Mouse (Mus musculus) left cerebral cortex, postnatal 25 days (tissue): Measurements from ENCODE around the gene Rbfox1. TPM values are rescaled to one million over a fixed set of nuclear protein-coding genes. Genes with fewer than 3 reads are reported as not detected.

Source experiments
- DNase-seq, 2 experiments: peaks; one replicate each; pipeline ENCODE4 v3.0.0; 2022; ENCODE audit warnings: low spot score in 2 of 2, mixed read lengths in 1 of 2
- intact Hi-C: fragments of 180-260 bp; cut with DNase I; formaldehyde crosslinking; loops from one replicate; pipeline ENCODE4 v1.15.1; 2025
- total RNA-seq, 2 experiments: library from RNA; stranded (reverse); gene quantifications; 2 replicates each; pipeline ENCODE4 v1.2.3; 2021

Gene Rbfox1
- total RNA-seq, 2 experiments from 2014 or later = 322 to 343 TPM

DNA sequence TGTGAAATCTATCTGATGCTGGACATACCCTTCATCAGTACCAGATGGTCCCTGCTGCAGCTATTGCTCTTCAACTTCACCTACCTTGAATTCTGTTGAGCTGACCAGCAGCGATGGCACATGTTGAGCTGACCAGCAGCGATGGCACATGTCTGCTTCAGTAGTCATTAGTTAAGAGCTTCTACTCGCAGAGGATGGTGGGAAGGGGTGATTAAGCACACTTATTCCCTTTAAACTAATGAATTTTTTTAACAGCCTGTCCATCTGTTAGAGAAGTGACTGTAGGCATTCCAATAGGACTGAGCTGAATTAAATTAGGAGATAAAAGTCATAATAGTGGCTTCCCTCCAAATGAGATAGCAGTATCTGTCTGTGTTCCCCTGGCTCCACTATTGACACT, 517.7 kb downstream of the Rbfox1 start:
- no peak for DNase-seq
- intact Hi-C loops = no loop called here

DNA sequence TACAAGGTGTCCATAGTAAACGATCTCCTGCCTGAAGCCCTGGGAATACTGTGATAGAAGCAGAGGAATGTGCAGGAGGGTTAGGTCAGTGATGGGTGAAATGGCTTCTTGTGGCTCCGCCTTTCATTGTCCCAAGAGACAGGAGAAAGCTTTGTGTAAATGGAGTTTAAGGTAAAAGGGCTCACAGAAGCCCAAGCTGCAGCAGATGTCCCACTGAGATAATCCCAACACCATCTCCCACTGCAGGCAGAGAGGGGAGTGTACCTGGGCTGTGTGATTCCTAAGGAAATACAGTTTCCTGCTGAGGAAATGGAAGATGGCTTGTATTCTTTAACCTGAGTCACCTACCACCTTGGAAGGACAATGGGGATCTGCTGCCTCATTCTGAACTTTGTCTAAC, 529.7 kb downstream of the Rbfox1 start:
- intact Hi-C loops = no loop called here
- no peak for DNase-seq

DNA sequence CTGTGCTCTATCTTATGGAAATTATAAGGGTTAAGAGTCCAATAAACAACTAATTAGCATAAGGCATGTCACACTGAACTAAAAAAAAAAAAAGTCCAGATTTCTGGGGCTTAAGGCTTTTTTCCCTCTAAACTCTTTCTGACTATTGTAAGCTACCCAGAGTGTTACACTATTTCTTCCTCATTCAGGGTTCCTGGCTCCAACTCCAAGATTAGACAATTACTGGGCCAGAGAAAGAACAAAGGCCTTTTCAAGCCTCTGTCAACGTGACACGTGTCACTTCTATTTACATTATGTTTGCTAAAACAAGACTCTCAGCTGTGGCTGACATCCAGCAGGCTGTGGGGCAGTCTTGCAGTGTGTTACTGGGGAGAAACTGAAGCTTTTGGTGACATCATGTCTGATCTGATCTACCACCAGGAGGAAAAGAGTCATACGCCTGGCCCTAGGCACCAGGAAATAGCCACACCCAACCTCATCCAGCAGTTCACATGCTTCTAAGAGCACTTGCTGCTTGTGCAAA, 536.5 kb downstream of the Rbfox1 start:
- intact Hi-C loops = no loop called here
- DNase-seq = no peak

DNA sequence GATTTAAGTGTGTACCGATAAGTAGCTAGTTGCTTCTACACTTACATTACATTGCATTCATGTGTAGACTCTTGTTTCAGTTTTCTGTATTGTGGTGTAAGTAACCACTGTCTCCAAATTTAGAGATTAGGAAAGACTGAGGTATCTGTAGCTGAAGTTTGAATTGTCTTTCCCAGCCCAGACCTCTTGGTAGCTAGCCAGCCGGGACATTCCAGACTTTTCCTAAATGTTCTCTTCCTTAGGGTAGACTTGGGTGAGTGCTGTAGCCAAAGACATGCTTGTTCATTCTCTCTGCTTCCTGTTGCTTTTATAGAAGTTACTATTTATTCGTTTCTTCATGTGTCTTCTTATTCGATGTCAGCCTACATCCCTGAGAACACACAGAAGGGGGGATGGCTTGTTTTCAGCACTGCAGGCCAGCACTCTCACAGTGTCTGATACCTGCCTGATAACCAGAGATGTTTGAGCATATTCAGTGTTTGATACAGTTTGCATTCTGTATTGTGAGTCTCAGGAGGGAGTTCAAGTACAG, 538.8 kb downstream of the Rbfox1 start:
- intact Hi-C loops = no loop called here
- no peak for DNase-seq

DNA sequence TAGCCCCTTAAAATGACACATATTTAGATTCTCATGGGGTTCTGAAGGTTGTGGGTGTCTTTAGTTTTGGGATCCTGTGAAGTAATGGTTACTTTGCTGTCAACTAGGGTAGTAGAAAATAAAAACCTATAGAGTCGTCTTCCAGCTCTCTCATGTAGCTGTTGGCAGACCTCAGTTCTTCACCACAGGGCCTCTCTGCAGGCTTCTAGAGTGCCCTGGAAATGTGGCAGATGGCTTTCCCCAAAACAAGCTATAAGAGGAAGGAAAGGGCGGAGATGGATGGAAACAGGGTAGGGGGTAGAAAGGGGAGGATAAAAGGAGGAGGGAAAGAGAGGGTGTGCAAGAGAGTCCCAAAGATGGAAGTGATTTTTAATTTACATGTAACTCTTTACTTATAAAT, 539.6 kb downstream of the Rbfox1 start:
- intact Hi-C loops = no loop called here
- DNase-seq = no peak

DNA sequence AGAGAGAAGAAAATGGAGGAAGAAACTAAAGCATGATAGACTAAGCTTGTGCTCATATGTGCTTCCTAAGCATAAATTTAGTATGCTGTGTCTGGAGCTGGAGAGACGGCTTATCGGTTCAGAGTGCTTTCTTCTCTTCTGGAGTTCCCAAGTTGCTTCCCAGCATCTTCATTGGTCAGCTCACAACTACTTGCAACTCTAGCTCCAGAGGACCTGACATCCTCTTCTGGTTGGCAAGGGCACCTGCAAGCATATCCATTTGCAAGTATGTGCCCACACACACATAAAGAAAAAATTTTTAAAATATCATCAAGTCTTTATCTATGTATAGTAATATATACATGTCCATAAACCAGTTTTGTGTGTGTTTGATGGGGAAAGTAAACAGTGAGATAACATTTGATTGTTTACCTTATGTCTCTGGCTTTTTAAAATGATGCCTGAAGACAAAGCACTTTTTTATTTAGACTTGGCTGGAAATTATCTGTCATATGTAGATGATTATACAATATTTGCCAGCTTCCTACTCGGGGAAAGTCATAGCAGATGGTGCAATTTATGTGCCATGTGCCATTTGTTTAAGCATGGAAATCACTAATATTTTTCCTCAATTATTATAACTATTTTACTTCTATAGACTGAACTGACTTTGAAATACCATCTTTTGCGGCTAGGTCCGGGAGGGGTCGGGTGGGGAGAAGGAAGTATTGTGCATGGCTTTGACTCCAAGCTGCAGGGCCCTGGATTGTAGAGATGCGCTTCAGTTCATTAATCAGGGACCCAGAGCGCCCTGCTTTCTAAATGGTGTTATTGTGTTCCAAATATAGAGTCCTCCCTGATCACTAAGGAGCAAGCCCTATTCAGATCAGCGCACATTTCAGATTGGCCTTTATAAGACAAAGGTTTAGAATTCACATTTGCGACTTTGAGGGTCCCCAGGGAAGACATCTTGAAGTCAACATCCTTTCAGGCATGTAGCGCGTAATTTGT, 542.4 kb downstream of the Rbfox1 start:
- intact Hi-C loops = no loop called here
- DNase-seq = peak in 1 of 2 experiments; percentile 27

DNA sequence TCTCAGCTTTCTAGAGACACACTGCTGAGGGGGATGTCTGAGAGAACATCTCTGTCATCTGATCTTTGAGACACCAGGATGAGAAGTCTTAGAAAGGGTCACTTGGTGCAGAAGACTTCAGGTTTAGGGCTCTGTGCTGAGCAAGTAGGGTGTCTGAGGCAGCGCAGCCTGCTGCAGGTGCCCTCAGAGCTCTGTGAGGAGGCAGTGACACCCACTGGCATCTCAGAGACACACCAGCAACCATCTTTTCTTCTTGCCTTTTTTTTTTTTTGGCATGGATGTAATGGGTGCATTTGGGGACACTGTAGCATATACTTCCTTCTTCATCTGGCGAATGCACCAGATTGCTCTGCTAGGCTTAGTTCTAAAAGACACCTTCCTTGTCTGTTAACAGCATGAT, 545.8 kb downstream of the Rbfox1 start:
- intact Hi-C loops = loop anchor here (2.0 to 10.0 kb wide), 3 partner anchors 82 to 546 kb away; partner anchors contain the start of gene Rbfox1
- peak; percentile 46 to 87 for DNase-seq

DNA sequence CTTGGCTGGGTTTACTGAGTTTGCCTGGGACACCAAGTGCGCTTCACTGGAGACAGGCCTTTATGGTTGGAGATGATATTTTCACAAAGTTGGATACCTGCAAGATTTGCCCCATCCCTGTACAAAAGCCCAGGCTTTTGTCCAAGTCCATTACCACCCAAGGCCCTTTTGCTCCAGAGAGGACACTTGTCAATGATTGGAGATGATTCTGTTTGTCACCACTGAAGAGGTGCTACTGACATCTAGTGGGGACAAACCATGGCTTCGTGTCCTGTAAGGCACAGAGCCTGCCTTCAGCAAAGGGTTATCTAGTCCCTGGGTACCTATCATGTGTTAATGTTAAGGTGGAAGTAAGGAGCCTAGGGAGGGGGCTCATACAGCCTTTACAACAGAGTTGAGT, 551.3 kb downstream of the Rbfox1 start:
- intact Hi-C loops = loop anchor here (10.0 kb wide), 1 partner anchor 552 kb away; the partner anchor contains the start of gene Rbfox1
- no peak for DNase-seq

DNA sequence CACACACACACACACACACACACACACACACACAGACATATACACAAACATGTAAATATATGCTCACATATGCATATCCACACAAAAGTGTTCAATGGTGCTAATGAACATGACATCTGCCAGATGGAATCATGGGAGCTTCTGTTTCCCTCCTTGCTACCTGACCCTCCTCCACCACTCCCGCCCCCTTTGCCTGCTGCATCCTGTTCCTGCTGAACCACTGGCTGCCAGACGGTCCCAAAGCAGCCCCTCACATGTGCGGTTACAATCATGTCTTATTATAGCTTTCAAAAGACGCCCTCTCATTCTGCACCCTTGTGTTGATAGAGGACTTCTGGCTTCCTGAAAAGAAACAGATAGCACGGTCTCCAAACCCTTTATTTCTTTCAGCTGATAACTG, 563.1 kb downstream of the Rbfox1 start:
- intact Hi-C loops = no loop called here
- peak; percentile 27 to 60 for DNase-seq

DNA sequence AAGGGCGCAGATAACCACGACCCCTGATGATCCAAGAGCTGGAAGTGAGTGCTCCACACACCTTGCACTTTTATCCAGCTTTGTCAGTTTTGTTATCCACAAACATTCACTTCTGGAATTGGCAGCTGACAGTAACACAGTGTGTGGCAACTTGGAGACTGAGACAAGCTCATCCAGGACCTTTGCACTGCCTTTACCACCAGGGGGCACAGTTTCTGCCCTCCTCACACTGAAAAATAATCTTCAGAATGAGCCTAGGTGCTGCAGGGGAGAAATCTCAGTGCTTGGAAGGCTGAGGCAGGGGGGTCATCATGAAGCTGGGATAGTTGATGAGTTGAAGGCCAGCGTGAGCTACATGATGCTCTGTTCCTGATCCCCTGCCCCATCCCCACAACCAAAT, 570.2 kb downstream of the Rbfox1 start:
- DNase-seq = no peak
- intact Hi-C loops = no loop called here

DNA sequence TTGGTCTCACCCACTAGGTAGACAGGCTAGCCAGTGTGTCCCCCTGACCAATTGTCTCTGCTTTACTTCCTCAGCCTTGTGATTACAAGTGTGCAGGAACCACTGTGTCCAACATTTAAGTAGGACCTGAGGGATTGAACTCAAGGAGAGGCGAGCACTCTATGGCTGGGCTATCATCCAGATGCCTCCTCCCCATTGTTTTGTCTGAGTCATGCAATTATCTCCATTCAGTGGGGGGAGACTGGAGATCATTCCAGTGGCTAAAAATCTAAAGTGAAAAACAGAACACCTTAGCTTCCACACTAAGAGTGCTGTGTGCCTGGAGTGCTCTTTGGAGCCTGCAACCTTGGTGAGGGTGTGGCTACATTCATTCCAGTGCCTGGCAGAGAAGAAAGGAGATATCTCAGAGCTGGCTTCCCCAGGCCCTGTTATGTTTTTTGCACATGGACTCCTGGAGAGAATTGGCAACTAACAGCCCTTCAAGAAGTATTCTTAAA, 594.0 kb downstream of the Rbfox1 start:
- intact Hi-C loops = loop anchor here (5.0 kb wide), 1 partner anchor 127 kb away; no protein-coding TSS in a partner anchor

DNA sequence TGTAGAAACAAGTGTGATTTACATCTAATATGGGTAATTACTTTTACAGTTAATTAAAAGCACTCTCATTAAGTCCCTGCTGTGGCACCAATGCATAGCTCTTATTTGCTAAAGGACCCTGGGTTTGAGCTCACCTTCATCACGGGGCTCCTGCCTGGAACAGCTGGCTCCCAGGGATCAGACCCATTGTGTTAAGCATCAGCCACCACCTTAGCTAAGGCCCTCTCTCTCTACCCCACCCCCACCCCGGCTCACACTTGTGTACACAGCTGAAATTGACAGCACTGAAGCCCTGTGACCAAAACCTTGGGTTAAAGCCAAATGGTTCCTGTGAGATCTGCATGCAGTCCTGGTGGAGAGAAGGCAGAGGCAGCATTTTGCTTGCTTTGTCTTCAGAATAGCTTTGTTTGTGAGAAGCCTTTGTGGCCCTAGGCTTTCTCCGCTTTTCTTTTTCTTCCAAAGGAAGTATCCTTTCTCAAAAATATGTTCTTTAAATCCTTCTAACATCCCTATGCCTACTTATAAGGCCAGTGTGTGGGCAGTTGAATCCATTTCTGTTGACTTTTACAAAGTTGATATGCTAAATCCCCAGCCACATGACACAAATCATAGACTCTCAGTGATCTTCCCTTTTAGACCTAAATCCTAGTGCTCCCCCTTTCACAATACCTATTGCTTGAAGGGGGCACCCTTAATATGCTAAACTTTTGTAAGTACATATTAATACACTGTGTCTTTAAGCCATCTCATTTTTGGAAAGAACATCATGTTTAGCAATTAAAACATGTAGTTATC, 594.7 kb downstream of the Rbfox1 start:
- intact Hi-C loops = loop anchor here (2.0 to 5.0 kb wide), 2 partner anchors 128 to 1007 kb away; no protein-coding TSS in a partner anchor
- DNase-seq = no peak

More for the DNA sequence above, 594.0 kb downstream of the Rbfox1 start:
- DNase-seq = no peak

DNA sequence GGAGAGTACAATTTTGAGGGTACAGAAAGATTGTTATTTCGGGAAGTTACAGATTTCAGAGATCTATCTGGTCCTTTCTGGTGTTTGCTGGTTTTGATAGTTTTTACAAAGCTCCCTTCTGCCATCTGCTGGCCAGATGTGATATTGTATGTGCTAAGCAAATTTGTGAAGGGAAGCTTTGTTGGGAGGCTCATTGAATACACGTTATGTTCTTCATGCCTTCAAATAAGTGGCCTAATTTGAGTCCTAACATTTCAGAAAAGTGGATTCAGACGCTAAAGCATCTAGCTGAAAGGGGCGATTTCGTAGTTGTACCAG, 595.2 kb downstream of the Rbfox1 start:
- intact Hi-C loops = loop anchor here (2.0 kb wide), 1 partner anchor 1008 kb away; no protein-coding TSS in a partner anchor
- DNase-seq = peak; percentile 88 to 91

DNA sequence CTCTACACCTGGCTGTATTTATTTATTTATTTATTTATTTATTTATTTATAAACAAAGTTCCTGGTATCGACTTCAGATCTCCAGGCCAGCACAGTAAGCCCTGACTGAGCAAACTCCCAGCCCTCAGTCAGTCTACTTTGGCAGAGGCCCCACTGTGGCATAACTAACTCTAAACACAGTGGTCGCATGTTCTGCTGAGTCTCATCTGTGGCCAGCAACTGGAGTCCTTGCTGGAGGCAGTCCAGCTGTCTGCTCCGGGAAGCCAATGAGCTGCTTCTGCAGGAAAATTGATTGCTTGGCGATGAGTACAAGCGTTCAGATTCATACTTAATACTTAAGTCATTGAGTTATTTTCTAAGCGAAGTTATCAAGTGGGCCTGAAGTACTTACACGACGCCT, 598.5 kb downstream of the Rbfox1 start:
- DNase-seq = no peak
- intact Hi-C loops = no loop called here

DNA sequence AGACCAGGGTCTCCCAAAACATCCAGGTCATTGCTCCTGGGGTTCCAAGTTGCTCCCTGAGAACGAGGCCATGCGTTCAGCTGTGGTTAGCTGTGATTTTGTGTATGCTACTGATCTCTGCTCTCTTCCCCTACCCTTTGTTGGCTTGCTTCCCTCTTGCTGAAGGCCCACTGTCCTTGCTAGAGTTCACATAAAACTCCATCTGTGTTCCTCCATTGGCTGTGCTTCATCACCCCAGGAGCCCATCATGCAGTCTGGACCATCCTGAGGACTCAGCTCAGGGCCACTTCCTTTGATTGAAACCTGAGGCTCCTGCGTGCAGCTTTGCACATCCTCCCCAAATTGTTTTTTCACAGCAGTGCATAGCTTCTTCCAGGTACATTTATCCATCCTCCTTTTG, 600.5 kb downstream of the Rbfox1 start:
- DNase-seq = no peak
- intact Hi-C loops = no loop called here

DNA sequence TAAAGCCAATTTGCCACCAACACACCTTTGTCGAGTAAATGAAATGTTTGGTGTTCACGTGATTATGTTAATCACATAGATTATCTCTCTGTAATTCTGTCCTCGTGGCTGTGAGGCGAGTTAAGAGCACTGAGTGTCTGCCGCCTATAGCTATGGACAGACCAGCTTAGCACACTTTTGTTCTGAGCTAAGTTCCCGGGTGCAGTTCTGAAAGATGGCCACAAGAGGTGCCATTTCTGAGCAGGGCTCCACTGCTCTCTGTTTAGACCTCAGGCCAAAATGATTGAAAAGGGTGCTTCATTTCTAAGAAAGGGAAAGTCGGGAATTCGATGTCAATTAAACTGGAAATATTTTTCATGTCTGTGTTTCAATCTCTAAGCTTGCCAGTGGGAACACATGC, 617.1 kb downstream of the Rbfox1 start:
- intact Hi-C loops = no loop called here
- DNase-seq = peak in 1 of 2 experiments; percentile 48

DNA sequence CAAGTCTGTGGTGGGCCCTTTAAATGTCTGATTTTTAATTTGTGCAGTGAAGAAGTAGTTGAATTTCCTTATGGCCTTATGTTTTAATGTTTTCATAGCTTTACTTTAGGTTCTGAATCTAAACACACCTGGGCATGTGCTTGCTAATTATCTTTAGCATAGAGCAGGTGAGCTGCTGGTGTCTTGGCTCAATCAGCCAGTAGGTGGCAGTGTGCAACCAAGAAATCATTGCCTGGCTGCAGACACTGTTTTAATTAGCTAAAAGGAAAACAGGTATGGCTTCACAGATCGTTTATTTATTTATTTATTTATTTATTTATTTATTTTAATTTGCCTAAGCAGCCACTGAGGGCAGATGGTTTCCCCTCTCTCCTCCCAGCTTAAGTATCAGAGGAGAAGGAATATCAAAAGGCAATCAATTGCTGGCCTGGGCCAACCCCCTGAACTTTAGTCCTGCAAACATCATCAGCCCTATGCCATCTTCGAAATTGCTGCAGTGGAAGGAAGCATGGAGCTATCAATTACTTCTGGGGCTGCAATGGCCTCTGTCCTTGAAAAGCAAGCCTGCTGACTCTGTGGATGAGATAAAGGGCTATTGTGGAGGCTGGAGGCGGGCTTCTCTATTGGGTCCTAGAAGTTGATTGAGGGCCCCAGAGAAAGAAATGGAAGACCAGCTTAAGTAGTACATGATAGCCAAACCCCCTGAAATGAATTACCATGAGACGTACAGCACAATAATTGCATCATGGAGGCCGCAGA, 618.6 kb downstream of the Rbfox1 start:
- intact Hi-C loops = no loop called here
- peak; percentile 68 to 69 for DNase-seq

DNA sequence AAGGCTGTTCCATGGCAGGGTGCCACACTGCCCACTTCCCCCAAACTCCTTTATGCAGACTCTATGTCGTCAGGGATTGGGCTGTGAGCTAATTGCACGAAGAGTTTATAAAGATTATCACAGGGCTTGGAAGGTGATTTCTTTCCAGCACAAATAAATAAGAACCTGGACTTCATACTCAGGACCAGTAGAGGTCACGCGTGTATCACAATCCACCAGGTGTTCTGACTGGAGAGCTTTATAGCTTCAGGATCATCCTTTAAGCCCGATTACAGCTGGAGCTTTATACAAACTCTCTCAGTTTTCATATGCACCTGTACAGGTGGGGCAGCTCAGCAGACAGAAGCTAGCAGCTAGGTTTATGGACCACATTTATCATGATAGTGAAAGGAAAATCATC, 623.8 kb downstream of the Rbfox1 start:
- DNase-seq = no peak
- intact Hi-C loops = no loop called here

DNA sequence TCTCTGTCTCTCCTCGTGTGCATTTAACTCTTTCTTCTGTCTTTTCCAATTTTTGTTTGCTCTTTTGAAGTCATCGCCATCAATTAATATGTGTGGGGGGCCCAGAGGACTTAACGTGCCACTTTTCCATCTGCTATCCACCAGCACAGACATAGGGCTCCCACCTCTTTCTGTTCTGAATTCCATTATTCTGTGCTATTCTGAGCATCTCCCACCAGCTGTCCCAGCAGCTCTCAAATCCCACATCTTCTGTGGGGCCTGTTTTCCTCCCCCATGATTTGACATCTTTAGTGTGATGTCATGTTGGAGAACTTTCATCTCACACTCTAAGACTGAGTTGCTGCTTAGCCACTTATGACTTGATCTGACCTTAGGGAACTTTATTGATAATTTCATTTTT, 634.3 kb downstream of the Rbfox1 start:
- DNase-seq = peak in 1 of 2 experiments; percentile 75
- intact Hi-C loops = no loop called here
